Mouse (Mus musculus): Measurements from ENCODE around the gene Ndufa8.

Gene Ndufa8

GRCm38 (mm10) chr2:36048748-36049566, at the start of gene Ndufa8, which contains the start of gene Morn5:
Ndufa8 (minus strand) TSS chr2:36049406.
Morn5 (plus strand) TSS chr2:36049458.
- DNase-seq, result peak; percentile 99

- DNase-seq, result no peak
These were observed 48.8 kb upstream of the Ndufa8 start for GRCm38 (mm10) chr2:36098021-36098420.

GRCm38 (mm10) chr2:36097129-36097815, 48.1 kb upstream of the Ndufa8 start:
- no peak for DNase-seq

GRCm38 (mm10) chr2:36093914-36094475, 44.8 kb upstream of the Ndufa8 start:
- DNase-seq, result no peak

GRCm38 (mm10) chr2:36093301-36093700, 44.1 kb upstream of the Ndufa8 start:
- no peak for DNase-seq

GRCm38 (mm10) chr2:36092748-36093147, 43.5 kb upstream of the Ndufa8 start:
- peak; percentile 60 for DNase-seq

GRCm38 (mm10) chr2:36090853-36091741, 41.9 kb upstream of the Ndufa8 start:
- DNase-seq, result peak; percentile 48

- no peak for DNase-seq
These were observed 40.0 kb upstream of the Ndufa8 start for GRCm38 (mm10) chr2:36089190-36089589.

- DNase-seq, result no peak
These were observed 35.8 kb upstream of the Ndufa8 start for GRCm38 (mm10) chr2:36085041-36085440.

- DNase-seq, result no peak
These were observed 33.8 kb upstream of the Ndufa8 start for GRCm38 (mm10) chr2:36082802-36083580.

- DNase-seq, result peak; percentile 24
These were observed 32.2 kb upstream of the Ndufa8 start for GRCm38 (mm10) chr2:36081446-36081845.

GRCm38 (mm10) chr2:36077160-36077761, 28.1 kb upstream of the Ndufa8 start:
- no peak for DNase-seq

- DNase-seq, result no peak
These were observed 26.0 kb upstream of the Ndufa8 start for GRCm38 (mm10) chr2:36075210-36075609.

- peak; percentile 13 for DNase-seq
These were observed 24.6 kb upstream of the Ndufa8 start for GRCm38 (mm10) chr2:36073781-36074180.

GRCm38 (mm10) chr2:36071660-36072305, 22.6 kb upstream of the Ndufa8 start:
- no peak for DNase-seq

- no peak for DNase-seq
These were observed 17.9 kb upstream of the Ndufa8 start for GRCm38 (mm10) chr2:36067132-36067531.

- DNase-seq, result no peak
These were observed 12.2 kb upstream of the Ndufa8 start for GRCm38 (mm10) chr2:36061409-36061808.

GRCm38 (mm10) chr2:36056248-36056647, 7.0 kb upstream of the Ndufa8 start:
- DNase-seq, result no peak

GRCm38 (mm10) chr2:36053249-36053648, 4.0 kb upstream of the Ndufa8 start:
- DNase-seq, result no peak

GRCm38 (mm10) chr2:36049567-36049954, 355 bp upstream of the Ndufa8 start:
- DNase-seq, result no peak

- peak; percentile 32 for DNase-seq
These were observed 1.0 kb downstream of the Ndufa8 start for GRCm38 (mm10) chr2:36048164-36048563.
